Mouse (Mus musculus) CH12.LX (cell line): ENCODE data around the gene Pmepa1.

Source experiments
- CHD2 ChIP-seq: IDR thresholded peaks from 2 replicates; pipeline ENCODE4 v1.6.1; 2011; ENCODE audit warnings: low read length, improper control_type of control experiment
- CTCF ChIP-seq, 2 experiments: IDR thresholded peaks in 1 of 2; conservative IDR thresholded peaks in 1 of 2; 2 replicates each; pipeline ENCODE4 v1.5.1; 2011 to 2012; ENCODE audit warnings: low read depth in 2 of 2, low read length in 2 of 2, improper control_type of control experiment in 1 of 2, inconsistent platforms in 1 of 2, mild to moderate bottlenecking in 1 of 2, moderate library complexity in 1 of 2
- MAX ChIP-seq: IDR thresholded peaks from 2 replicates; pipeline ENCODE4 v1.6.1; 2011; ENCODE audit warnings: low read length, improper control_type of control experiment
- MYC ChIP-seq: IDR thresholded peaks from 2 replicates; pipeline ENCODE4 v1.6.1; 2011; ENCODE audit warnings: low read depth, mild to moderate bottlenecking, improper control_type of control experiment, low read length
- SIN3A ChIP-seq: IDR thresholded peaks from 2 replicates; pipeline ENCODE4 v1.6.1; 2012; ENCODE audit warnings: low read length, improper control_type of control experiment, inconsistent platforms
- TCF12 ChIP-seq: IDR thresholded peaks from 2 replicates; pipeline ENCODE4 v1.6.1; 2014; ENCODE audit warnings: low read depth, mild to moderate bottlenecking, inconsistent platforms, low read length, improper control_type of control experiment

GRCm38 (mm10) chr2:173184475-173185080 lies 91.8 kb downstream of the Pmepa1 start:
- TF ChIP-seq SIN3A (no peak), CTCF (conservative IDR thresholded peaks at IDR 0.05 in 1 of 2, IDR thresholded peaks at IDR 0.05 in 1 of 2; ENCODE audit: low read depth in 2 of 2, low read length in 2 of 2) (no peak; a peak in 1 of 4 replicates), MAX (no peak), MYC (no peak), CHD2 (no peak), TCF12 (no peak)
